ENCODE assay signal across 8 mouse cellular contexts in genomic region chr11:51999611-52000289, GRCm38 (mm10). TPM values are rescaled to one million over a fixed set of nuclear protein-coding genes. Genes with fewer than 3 reads are reported as not detected.
A peak's percentile ranks its signal among the peaks of the same experiment; 100 is the strongest.
DNase-seq lines count a peak whose midpoint lies in the region; ATAC-seq and TF ChIP-seq lines count a peak whose summit lies in the region.

No protein-coding gene starts in this region.

- peaks cover 34% of the 10 kb centered on the region for H3K4me1 ChIP-seq in forebrain, embryonic 16.5 days (replicated peaks; ENCODE audit: control insufficient read depth, insufficient read depth, low read length)

- H3K79me2 ChIP-seq in macrophage (ENCODE audit: inconsistent target): peaks cover 55% of the 10 kb centered on the region

- DNase-seq in Patski (ENCODE audit: low read depth, low spot score): peak; percentile 35
- peak; percentile 58 to 62 for DNase-seq in cerebellum, adult 18-20 months
- DNase-seq in heart, postnatal 4 days: peak; percentile 74
- DNase-seq in left cerebral cortex, adult 9 months (ENCODE audit: low spot score in 2 of 2): peak; percentile 14 to 22
- peak; percentile 25 for DNase-seq in right cerebral cortex, postnatal 4 days
- DNase-seq in thymus, postnatal 25 days: no peak

- peak; percentile 36 for ATAC-seq in Patski
- ATAC-seq in forebrain, embryonic 16.5 days: peak; percentile 29

- no peaks in the 10 kb centered on the region for H3K27me3 ChIP-seq in Patski
- H3K27me3 ChIP-seq in forebrain, embryonic 16.5 days (replicated peaks; ENCODE audit: control insufficient read depth, insufficient read depth, low read length): no peaks in the 10 kb centered on the region

- TF ChIP-seq CTCF in Patski (IDR thresholded peaks at IDR 0.05): no peak

- POLR2A ChIA-PET in Patski (lab: Charles Lee): interaction anchor here (0.6 to 1.8 kb wide), 6 partner anchors 11 to 145 kb away, joined by 3 to 4 read pairs (median 3); no protein-coding TSS in a partner anchor

- WGBS in forebrain, embryonic 16.5 days: under 1% methylated on average over 29 of the region's 29 CpGs
- WGBS in macrophage (ENCODE audit: missing documents): under 1% methylated on average over 27 of the region's 29 CpGs

- CTCF ChIA-PET in Patski (lab: Charles Lee): interaction anchor here (1.3 kb wide), 1 partner anchor 82 kb away, joined by 3 read pairs; no protein-coding TSS in a partner anchor

- H3K9ac ChIP-seq in forebrain, embryonic 16.5 days (replicated peaks; ENCODE audit: low read depth, low read length): peak overlapping the region; percentile 97

- H3K27ac ChIP-seq in forebrain, embryonic 16.5 days (ENCODE audit: low read length): peak overlapping the region; percentile 93
- H3K27ac ChIP-seq in macrophage: peak overlapping the region; percentile 89

- H3K9me3 ChIP-seq in forebrain, embryonic 16.5 days (ENCODE audit: control insufficient read depth, low read length): no peaks in the 10 kb centered on the region

- in situ Hi-C loops in Patski (cut with MboI; ENCODE audit: low pct_unique_long_range_greater_than_20kb): no loop called here

- peak overlapping the region; percentile 97 for H3K4me3 ChIP-seq in forebrain, embryonic 16.5 days (replicated peaks; ENCODE audit: low read length)
- H3K4me3 ChIP-seq in macrophage (ENCODE audit: inconsistent target): peak overlapping the region; percentile 97

- peak overlapping the region; percentile 98 for H3K4me2 ChIP-seq in forebrain, embryonic 16.5 days (ENCODE audit: low read length)

- peaks cover 16% of the 10 kb centered on the region for H3K36me3 ChIP-seq in forebrain, embryonic 16.5 days (ENCODE audit: control insufficient read depth, insufficient read depth)
- peaks cover 33% of the 10 kb centered on the region for H3K36me3 ChIP-seq in macrophage (ENCODE audit: inconsistent target)

RNA-seq across cellular contexts. Expression of gene Ube2b, which starts 0.8 kb away (rescaled TPM):
- polyA plus RNA-seq in Patski (2021) (227 TPM), macrophage (2018) (117 to 151 TPM (median 137 TPM) in 3 replicates)
- 279 and 306 TPM in 2 replicates for polyA plus RNA-seq in forebrain, embryonic 16.5 days (2015; fragmentation: Nextera tagmentation; extraction: Ambion mirVana)
- 100 to 1,000 TPM; 137 to 153 TPM for total RNA-seq in heart, postnatal 4 days (2021)
- 100 to 1,000 TPM in 21 of 26 experiments, 10 to 100 TPM in 5; 49.2 to 261 (median 134) TPM for total RNA-seq in macrophage (2018; cell fraction: chromatin; rRNA removed)
- total RNA-seq in macrophage (2018; cell fraction: cytosol; rRNA removed): 100 to 1,000 TPM in 14 of 26 experiments, 10 to 100 TPM in 12; 63.6 to 144 (median 100) TPM
- 100 to 1,000 TPM in 7 of 26 experiments, 10 to 100 TPM in 19; 28.0 to 147 (median 88.3) TPM for total RNA-seq in macrophage (2018; cell fraction: nucleus; rRNA removed)

RNA-seq across cellular contexts. Expression of gene Cdkl3, which starts 4.3 kb away (rescaled TPM):
- 6.3 TPM for polyA plus RNA-seq in Patski (2021)
- polyA plus RNA-seq in forebrain, embryonic 16.5 days (2015; fragmentation: Nextera tagmentation; extraction: Ambion mirVana): 27.0 and 27.1 TPM in 2 replicates
- total RNA-seq in heart, postnatal 4 days (2021): 10 to 100 TPM in 1 of 2 experiments, 1 to 10 TPM in 1; 9.1 to 11.7 TPM
- total RNA-seq in macrophage (2018; cell fraction: chromatin; rRNA removed): 10 to 100 TPM in 8 of 26 experiments, 1 to 10 TPM in 18; 1.3 to 16.1 (median 9.3) TPM
- total RNA-seq in macrophage (2018; cell fraction: cytosol; rRNA removed): 1 to 10 TPM; 1.2 to 4.1 (median 2.2) TPM
- total RNA-seq in macrophage (2018; cell fraction: nucleus; rRNA removed): 1 to 10 TPM; 1.3 to 9.4 (median 4.2) TPM
- 1.2 to 3.9 TPM (median 2.0 TPM) in 3 replicates for polyA plus RNA-seq in macrophage (2018)

RNA-seq across cellular contexts. Expression of gene Cdkn2aipnl, which starts 32.3 kb away (rescaled TPM):
- polyA plus RNA-seq in Patski (2021): 32.2 TPM
- polyA plus RNA-seq in forebrain, embryonic 16.5 days (2015; fragmentation: Nextera tagmentation; extraction: Ambion mirVana): 119 TPM in 2 replicates
- 10 to 100 TPM; 25.4 to 30.7 TPM for total RNA-seq in heart, postnatal 4 days (2021)
- total RNA-seq in macrophage (2018; cell fraction: chromatin; rRNA removed): 1 to 10 TPM in 22 of 26 experiments, under 1 TPM in 4; 0.71 to 8.7 (median 3.0) TPM
- total RNA-seq in macrophage (2018; cell fraction: cytosol; rRNA removed): 10 to 100 TPM; 17.1 to 39.7 (median 31.0) TPM
- total RNA-seq in macrophage (2018; cell fraction: nucleus; rRNA removed): 10 to 100 TPM in 11 of 26 experiments, 1 to 10 TPM in 15; 2.3 to 23.6 (median 9.0) TPM
- 23.7 to 60.3 TPM (median 39.3 TPM) in 3 replicates for polyA plus RNA-seq in macrophage (2018)
